Mouse (Mus musculus): Measurements from ENCODE around the gene Pard3b.

GRCm38 (mm10) chr1:62276466-62276865 is 637.8 kb downstream of the Pard3b start:
- TF ChIP-seq CTCF (IDR thresholded peaks at IDR 0.05; ENCODE audit: low read depth) (no peak), EP300 (IDR thresholded peaks at IDR 0.05; ENCODE audit: low read depth) (no peak)
